Mouse (Mus musculus): ENCODE measurements around the gene Plekhd1.

Plekhd1 gene

GRCm38 (mm10) chr12:80692269-80692972 is at the start of gene Plekhd1:
Gene Plekhd1, plus strand, starts transcription at chr12:80692591.
- no peak for DNase-seq (ENCODE audit: low spot score)

GRCm38 (mm10) chr12:80642725-80643692 is 49.4 kb upstream of the Plekhd1 start:
- peak; percentile 79 for DNase-seq (ENCODE audit: low spot score)

DNA sequence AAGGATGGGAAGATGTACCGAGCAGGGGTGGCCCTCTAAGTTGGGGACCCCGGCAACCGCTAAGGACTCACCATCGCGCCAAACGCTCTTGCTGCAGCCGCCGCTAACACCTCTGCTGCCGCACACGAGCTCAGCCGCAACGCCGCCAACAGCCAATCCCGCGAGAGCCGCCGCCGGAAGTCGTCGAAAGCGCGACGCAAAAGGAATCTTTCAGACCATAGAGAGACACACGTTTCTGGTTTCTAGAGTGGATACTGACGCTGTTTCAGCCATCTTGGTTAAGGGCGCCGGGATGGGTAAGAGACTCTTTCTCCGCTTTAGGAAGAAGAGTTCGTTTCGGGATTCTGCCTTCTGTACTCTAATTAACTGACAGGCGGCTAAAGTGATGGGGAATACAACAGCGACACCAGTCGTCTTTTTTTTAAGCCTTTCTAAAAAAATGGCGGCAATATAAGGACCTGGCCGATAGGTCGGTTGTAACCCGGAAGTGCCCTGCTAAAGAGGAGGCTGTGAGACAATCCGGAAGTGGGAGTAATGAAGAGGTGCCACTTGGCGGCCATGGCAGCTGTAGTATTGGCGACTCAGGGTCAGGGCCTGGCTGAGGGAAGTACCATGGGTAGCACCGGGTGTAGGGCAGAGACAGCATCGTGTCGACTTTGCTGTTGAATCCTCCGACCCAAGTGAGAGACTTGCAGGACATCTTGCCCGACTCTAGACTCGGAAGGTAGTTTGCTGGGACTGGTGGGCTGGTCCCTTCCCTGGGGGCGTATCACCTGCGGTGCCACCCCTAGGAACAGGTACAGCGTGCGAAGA is 48.5 kb upstream of the Plekhd1 start, which contains the start of the genes Slc39a9 and Erh:
Gene Slc39a9, plus strand, starts transcription at position 191 of the 813 bp plus-strand sequence.
Gene Erh, minus strand, starts transcription at position 649 of the 813 bp plus-strand sequence.
- DNase-seq (ENCODE audit: low spot score): peak; percentile 98

- DNase-seq (ENCODE audit: low spot score): peak; percentile 57
These were observed 47.9 kb upstream of the Plekhd1 start for GRCm38 (mm10) chr12:80644506-80644868.

- DNase-seq (ENCODE audit: low spot score): no peak
These were observed 46.0 kb upstream of the Plekhd1 start for GRCm38 (mm10) chr12:80646377-80646776.

DNA sequence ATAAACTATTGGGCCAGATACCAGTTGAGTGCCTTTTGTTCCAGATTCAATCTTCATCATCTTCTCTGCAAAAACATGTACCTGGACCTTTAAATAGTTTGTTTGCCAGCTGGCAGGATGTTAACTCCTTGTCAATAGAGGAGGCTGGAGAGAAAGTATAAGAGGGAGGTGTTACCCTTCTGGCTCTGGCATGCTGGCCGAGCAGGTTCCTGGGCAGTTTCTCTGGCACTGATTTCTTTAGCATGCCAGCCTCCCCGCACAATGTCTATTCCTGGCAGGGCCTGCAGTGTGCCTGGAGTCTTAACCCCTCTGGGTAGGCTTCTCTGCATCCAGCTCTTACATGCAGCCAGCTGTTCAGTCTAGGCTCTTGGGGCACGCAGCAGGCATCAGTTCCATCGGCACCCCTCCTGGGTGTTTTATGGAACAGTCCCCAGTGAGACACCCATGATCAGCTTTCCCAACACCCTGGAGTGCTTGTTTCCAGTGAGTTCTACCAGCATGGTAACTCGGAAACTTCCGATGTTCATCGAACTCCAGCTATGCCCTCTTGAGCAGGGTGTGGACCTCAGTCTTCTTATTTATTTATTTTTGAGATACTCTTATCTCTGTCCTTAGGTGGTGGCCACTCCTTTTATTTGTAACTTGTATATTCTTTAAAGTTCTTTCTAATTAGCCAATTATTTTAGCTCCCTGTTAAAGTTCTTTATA is 38.3 kb upstream of the Plekhd1 start:
- DNase-seq (ENCODE audit: low spot score): no peak

DNA sequence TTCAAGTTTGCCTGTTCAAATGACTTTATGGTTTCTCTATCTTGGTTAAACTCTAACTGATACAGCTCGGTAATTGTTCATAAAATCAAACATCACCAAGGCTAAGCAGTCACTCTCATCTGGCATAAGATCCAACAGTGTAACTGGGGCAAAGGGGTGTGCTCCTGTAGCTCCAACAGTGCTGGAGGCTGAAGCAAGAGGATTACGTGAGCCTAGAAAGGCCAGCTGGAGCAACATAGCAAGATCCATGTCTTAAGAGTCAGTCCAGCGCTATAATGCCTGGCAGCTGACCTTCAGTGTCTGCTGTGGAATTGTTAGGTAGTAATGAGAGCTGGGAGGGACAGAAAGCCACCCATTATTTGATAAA is 37.7 kb upstream of the Plekhd1 start:
- no peak for DNase-seq (ENCODE audit: low spot score)

GRCm38 (mm10) chr12:80658661-80659060 is 33.7 kb upstream of the Plekhd1 start:
- DNase-seq (ENCODE audit: low spot score): peak; percentile 55

DNA sequence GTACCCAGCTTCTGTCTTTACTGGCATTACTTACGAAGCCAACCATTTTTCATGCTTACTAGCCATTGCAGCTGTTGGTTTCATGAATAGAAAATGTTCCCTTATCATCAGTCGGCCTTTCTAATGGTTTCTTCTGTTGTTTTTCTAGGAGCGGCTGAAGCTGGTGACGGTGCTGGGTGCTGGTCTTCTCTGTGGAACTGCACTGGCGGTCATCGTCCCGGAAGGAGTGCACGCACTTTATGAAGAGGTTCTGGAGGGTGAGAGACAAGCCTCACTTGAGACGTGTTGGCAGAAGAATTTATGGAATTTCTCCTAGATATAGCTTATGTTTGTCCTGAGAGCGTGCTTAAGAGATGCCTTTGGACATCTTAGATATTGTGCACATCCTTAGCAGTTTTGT is 30.1 kb upstream of the Plekhd1 start:
- DNase-seq (ENCODE audit: low spot score): no peak

GRCm38 (mm10) chr12:80663935-80664334 is 28.5 kb upstream of the Plekhd1 start:
- DNase-seq (ENCODE audit: low spot score): no peak

DNA sequence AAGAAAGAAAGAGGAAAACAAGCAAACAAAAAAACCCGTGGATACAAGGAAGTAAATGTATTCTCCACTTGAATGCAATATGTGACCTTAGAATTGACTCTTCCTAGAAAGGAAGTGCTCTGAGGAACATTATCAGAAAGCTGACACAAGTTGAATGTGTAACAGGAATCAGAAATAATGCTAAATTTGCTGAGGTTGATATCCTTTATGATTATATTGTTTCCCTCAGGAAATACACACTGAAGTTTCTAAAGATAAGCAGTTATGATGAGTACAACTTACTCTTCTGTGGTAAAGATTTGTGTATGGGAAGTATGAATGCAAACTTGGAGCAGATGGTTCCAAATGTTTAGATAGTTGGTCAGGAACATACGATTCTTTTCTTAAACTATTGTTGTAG is 24.0 kb upstream of the Plekhd1 start:
- DNase-seq (ENCODE audit: low spot score): no peak

DNA sequence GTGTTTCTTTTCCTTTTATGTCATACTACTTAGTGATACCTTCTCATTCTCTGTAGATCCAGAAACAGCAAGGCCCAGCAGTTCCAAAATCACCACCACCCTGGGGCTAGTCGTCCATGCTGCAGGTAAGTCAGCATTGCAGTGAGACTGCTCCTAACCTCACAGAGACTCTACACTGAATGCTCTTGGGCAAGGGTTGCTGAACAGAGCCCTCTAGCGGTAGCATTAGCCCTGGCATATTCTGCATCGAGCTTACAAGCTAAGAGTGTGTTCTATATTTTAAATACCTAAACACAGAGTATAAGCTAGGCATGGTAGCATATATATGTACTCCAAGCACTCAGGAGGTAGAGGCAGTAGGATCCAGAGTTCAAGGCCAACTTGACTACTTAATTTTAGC is 19.2 kb upstream of the Plekhd1 start:
- peak; percentile 73 for DNase-seq (ENCODE audit: low spot score)

- peak; percentile 53 for DNase-seq (ENCODE audit: low spot score)
These were observed 11.1 kb upstream of the Plekhd1 start for GRCm38 (mm10) chr12:80681340-80681739.

DNA sequence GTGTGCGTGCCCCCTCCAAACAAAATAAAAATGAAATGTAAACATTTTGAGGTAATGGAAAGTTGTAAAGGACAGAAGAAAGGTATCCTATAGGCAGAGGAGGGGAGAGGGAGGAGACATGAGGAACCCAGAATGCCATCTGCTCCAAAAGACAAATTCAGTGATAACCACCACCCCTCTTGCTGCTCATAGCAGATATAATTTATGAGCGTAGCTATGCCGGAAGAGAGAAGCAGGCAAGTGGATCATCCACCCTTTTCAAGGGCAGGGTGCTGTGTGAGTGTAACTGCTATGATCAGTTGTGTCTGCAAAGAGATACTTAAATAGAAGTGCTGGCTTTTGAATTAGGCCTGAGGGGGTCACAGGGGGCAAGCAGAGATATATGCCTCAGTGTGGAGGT is 8.8 kb upstream of the Plekhd1 start:
- no peak for DNase-seq (ENCODE audit: low spot score)

- no peak for DNase-seq (ENCODE audit: low spot score)
These were observed 8.1 kb upstream of the Plekhd1 start for GRCm38 (mm10) chr12:80684316-80684715.

DNA sequence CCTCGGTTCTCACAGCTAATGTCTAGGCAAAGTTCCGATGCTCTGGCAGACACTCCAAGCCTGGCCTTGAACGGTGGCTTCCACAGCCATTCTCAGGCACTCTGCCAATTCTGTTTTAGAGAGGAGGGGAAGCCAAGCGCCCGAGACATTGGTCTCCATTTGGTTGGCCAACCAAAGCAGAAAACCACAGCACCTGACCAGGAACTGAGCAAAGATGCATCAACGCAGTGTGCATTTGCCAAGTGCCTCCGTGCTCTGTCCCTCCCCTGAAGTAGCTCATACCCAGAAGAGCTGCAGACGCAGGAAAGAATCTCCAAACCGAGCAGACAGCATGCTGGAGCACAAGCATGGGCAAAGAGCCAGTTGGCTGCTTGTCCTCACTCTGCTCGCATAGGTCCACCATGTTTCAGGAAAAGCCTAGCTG is 4.6 kb upstream of the Plekhd1 start:
- peak; percentile 73 for DNase-seq (ENCODE audit: low spot score)

DNA sequence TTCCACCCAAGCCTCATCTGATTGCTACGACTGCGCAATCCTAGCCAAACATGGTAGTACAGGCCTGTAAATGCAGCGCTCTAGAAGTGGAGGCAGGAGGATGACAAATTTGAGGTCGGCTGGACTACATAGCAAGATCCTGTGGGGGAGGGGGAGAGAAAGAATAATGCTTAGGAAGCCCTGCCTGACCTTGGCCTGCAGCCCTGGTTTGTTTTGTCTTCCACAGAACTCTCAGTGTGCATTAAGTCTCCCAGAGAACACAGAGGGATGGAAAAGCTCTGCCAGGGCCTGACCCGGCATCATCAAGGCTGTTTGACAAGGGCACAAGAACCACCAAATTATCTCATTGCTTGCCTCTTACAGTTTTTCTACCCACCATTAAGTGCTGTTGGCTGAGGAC is 2.7 kb upstream of the Plekhd1 start:
- DNase-seq (ENCODE audit: low spot score): no peak

- no peak for DNase-seq (ENCODE audit: low spot score)
These were observed 710 bp upstream of the Plekhd1 start for GRCm38 (mm10) chr12:80691671-80692091.

DNA sequence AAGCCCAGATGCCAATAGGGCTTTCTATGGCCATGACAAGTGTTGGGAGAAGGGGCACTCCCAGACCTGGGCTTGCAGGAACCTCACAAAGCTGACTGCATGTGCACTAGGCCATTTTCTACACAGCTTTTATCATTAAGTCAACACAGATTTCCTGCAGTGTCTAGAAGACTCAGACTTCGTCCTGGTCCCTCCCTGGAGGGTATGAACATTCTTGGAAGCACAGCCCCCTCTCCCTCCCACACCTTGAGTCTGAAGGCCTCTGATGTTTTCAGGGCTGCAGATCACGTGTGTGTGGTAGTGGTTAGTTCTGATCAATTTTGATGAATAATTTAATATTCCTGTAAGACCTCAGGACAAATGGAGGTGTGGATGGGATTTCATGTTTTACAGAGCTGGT is 1.3 kb downstream of the Plekhd1 start:
- no peak for DNase-seq (ENCODE audit: low spot score)

- DNase-seq (ENCODE audit: low spot score): no peak
These were observed 2.6 kb downstream of the Plekhd1 start for GRCm38 (mm10) chr12:80695004-80695403.

- DNase-seq (ENCODE audit: low spot score): no peak
These were observed 6.2 kb downstream of the Plekhd1 start for GRCm38 (mm10) chr12:80698526-80699143.
